Mouse (Mus musculus) right cerebral cortex, postnatal 10 days (tissue): Measurements from ENCODE around the gene Fbxo6.

Experiments
- DNase-seq, 2 experiments: peaks; one replicate each; pipeline ENCODE4 v3.0.0; 2021; ENCODE audit warnings: low spot score in 2 of 2

Fbxo6 gene

DNA sequence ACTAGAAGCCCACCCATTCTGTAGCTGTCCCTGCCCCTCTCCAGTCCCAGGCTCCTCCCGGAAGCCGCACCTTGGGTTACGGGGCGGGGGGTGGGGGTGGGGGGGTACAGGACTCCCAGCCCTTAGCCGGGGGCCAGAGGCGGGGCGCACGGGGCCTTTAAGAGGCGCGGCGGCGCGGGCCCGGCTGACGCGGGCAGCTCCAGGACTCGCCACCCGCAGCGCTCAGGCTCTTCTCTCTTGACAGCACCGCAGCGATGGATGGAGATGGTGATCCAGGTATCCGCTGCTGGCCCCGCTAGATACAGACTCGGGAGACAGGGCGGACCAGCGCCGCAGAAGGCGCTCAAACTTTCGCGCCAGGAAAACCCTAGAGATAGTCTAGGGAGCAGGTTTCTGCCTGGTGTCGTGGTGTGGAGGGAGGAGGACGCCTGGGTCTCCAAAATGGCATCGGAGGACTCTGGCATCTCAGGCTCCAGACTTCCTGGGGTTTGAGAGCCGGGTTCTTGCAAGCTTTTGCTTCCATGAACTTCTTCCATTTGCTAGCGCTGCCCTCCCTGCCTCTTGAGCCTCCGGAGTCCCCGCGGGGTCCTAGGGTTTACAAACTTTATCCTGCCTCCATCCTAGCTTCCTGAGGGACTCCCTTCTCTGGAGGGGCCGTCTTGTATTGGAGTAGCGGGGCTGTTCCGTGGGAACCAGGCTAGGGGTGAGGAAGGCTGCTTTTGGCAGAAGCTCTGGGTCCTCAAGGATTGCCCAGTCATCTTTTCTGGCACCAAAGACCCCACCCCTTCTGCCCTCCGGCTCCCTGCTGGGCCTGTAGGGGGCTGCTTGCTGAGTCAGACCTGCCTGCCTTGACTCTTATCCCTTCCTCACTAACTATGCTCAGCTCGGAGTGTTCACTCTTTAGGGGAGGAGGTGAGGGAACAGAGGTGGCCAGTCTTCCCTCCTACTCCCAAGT is 8.8 kb upstream of the Fbxo6 start, which contains the start of the genes Fbxo44 and Fbxo2:
Gene Fbxo44, minus strand, starts transcription at position 47 of the 955 bp plus-strand sequence.
Gene Fbxo2, plus strand, starts transcription at position 186 of the 955 bp plus-strand sequence.
- DNase-seq = peak; percentile 69 to 70

- DNase-seq = peak; percentile 98 to 99
Observed at GRCm38 (mm10) chr4:148159544-148160435, 7.8 kb upstream of the Fbxo6 start.

DNA sequence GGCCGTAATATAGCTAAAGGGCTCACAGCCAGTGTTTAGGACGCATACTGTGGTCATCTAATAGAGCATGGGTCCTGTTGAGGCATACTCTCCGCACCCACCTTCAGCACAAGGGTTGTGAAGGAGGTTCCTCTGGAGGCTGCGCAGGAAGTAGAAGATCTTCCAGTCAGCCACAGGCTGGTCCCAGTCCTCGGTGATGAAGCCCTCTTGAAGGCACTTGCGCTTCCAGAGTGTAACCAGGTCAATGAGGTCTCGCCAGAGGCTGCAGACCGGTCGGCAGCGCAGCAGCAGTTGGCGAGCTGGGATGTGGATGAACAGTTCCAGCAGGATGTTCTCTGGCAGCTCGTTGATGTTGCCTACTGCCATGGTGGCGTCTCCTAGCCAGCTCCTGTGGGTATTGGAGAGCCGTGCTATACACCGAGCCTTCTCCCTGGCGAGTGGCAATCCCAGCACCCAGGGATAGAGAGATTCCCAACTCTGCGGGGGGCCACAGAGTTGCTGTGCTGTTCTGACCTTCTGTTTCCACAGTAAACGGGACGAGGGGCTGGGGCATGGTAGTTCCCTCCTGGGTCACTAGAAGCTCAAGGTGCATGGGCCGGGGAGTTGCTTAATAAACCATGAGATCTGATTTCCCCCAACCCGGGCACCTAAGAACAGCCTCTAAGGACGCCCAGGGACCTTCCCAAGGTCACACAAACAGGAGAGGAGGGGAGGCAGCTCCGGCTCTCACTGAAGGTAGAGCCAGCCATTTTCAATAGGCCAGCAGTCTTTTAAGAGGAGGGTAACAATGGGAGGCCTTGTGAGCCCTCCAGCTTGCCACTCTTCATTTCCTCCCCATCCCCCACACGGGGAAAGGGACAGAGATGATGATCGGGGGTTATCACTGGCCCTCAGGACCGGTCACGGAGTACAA is 6.8 kb upstream of the Fbxo6 start:
- DNase-seq = peak; percentile 71 to 72

- no peak for DNase-seq
Observed at GRCm38 (mm10) chr4:148154982-148155381, 3.0 kb upstream of the Fbxo6 start.

- no peak for DNase-seq
Observed at GRCm38 (mm10) chr4:148154006-148154405, 2.1 kb upstream of the Fbxo6 start.

DNA sequence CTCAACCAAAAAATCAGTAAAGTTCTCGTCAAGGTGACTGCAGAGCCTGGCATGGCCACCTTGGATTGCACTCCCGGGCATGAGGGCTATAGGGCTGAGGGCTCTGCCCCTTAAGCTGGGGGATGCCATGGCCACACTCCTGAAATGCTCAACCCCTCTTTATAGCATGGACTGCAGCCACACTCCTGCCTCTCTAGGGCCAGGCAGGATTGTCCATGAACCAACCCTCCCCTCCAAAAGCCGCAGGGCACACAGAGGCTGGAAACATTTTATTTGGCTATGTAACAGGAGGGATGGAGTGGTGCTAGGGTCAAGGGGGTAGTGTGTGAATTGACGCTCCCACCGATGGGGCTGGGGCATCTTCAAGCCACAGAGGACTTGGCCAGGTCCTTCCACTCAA is 607 bp upstream of the Fbxo6 start:
- DNase-seq = no peak

DNA sequence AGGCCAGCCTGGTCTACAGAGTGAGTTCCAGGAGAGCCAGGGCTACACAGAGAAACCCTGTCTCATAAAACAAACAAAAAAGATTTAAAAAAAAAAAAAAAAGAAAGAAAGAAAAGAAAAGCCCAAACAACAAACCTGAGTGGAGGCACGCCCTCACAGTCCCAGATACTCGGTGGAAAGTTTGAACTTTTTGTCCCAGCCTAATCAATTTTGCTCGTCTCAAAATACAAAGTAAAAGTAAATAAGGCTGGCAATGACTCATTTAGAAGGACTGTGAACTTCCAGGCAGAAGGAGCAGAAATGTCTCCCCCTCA is 1.0 kb downstream of the Fbxo6 start:
- no peak for DNase-seq

GRCm38 (mm10) chr4:148150242-148150641 is 1.7 kb downstream of the Fbxo6 start:
- DNase-seq = no peak

- no peak for DNase-seq
Observed at GRCm38 (mm10) chr4:148149540-148149939, 2.4 kb downstream of the Fbxo6 start.

GRCm38 (mm10) chr4:148147714-148148113 is 4.2 kb downstream of the Fbxo6 start:
- no peak for DNase-seq

GRCm38 (mm10) chr4:148143721-148144120 is 8.2 kb downstream of the Fbxo6 start:
- DNase-seq = no peak

DNA sequence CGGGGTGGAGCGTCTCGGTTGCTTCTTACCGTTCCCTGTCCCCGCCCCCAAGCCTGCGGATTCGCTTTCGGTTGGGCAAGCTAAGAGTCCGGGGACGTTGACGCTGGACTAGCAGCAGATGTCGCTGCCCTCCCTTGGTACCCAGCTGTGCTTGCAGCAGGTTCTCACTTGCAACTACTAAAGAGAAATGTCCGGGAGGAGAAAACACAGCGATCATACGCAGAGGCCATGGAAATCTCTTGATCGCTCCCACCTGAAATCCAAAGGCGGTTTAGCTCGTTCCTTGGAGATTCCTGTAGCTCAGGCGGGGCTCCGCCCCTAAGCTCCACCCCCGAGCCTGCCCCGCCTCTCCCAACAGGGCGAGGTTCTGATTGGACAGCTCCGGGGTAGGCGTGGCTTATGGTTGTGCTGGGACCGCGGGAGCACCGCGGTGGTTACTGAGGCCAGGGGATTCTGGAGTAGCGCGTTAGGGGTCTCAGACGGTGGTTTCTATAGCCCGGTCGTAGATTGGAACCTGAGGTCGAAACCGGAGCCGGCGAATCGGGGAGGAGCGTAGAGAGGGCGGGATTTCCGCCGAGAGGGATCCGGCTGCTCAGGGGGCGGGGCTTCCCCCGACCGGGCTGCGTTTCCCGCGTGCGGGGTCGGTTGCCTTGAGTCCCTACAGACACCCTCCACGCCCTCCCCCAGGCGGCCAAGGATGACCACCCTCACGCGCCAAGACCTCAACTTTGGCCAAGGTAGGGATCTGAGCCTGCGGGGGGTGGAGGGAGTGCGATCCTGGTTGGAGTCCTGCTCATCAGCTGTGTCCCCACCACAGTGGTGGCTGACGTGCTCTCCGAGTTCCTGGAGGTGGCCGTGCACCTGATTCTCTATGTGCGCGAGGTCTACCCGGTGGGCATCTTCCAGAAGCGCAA is 11.6 kb downstream of the Fbxo6 start:
- DNase-seq = peak; percentile 93 to 94

- DNase-seq = no peak
Observed at GRCm38 (mm10) chr4:148139767-148140097, 12.2 kb downstream of the Fbxo6 start.

DNA sequence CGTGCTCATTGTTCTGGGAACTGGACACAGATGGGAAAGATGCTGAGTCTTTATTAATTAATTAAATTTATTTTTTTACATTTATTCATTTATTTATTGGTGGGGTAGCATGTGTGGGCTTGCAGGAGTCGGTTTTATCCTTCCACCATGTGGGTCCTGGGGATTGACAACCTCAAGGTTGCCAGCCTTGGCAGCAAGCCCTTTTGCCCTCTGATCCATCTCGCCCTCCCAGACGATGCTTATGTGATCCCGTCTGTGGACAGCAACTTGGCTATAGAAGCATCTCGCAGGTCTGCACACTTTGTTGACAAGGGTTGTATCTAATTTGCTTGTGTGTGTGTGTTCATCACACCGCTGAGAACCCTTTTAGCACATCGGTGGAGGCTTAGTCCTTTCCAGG is 14.4 kb downstream of the Fbxo6 start:
- DNase-seq = no peak

DNA sequence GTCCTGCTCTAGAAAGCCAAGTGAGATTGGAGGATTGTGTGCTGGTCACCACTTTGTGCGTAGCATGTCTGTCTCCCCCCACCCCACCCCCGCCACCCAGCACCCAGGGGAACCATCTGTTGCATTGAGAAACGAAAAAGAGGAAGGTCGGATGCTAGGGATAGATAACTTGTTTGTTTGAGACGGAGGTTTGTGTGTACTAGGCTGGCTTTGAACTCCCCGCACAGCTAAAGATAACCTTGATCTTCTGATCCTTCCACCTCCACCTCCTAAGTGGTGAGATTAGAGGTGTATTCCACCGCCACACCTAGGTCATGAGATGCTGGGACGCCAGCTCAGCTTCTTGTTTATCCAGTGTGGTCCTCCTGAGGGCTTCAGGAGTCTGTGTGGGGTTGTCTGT is 17.0 kb downstream of the Fbxo6 start:
- no peak for DNase-seq

- DNase-seq = no peak
Observed at GRCm38 (mm10) chr4:148131497-148132081, 20.4 kb downstream of the Fbxo6 start.

- peak; percentile 57 to 69 for DNase-seq
Observed at GRCm38 (mm10) chr4:148130561-148131413, 21.2 kb downstream of the Fbxo6 start, which contains the start of gene Draxin. Gene Draxin, minus strand, starts transcription at chr4:148130698.

- DNase-seq = no peak
Observed at GRCm38 (mm10) chr4:148130133-148130532, 21.8 kb downstream of the Fbxo6 start, which contains the start of gene Mad2l2. Gene Mad2l2, plus strand, starts transcription at chr4:148130384.

DNA sequence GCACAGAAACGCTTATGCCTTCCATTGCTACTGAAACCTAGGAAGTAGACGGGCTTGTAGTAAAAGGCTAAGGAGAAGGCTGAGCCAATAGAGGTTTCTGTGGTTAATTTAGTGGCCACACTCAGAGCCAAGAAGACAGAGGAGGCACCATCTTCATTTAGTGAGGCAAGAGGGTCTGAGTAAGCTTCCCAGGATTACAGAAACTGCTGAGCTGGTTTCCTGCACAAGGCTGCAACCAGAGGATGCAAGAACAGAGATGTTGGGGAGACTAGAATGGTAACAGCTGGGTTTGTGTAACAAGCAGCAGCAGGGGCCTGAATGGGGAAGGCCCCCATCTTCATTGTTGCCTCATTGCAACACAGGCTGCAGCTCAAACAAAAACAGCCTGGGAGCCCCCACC is 23.3 kb downstream of the Fbxo6 start:
- no peak for DNase-seq
